Mouse (Mus musculus): ENCODE measurements around the gene Hacd3.

DNA sequence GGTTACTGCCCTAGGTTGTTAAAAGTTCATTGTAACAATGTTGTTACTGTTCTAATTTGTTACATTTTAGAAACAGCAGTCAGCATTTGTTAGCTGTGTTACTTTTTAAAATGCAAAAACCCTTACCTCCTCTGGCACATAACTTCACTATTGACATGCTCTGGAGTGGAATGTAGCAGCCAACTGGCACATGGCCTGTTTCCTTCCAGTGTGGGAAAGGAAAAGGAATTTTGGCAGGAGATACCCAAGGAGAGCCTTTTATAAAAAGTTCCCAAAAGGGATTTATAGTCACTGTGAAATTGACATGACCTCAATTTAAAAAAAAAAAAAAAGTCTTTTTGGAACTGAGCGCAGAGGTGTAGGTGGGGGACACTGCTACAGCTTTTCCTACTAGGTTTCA, 15.0 kb upstream of the Hacd3 start:
- no peak for TF ChIP-seq CTCF (conservative IDR thresholded peaks at IDR 0.05; ENCODE audit: low read length)
- TF ChIP-seq NANOG (IDR thresholded peaks at IDR 0.05; ENCODE audit: borderline replicate concordance, low read length), result no peak

Measured in E14TG2a.4 (cell line).